Mouse (Mus musculus) bone marrow macrophage, adult 2 months (primary cell): ENCODE results near the gene Rapgef5. TPM values are rescaled to one million over a fixed set of nuclear protein-coding genes. Genes with fewer than 3 reads are reported as not detected.

ENCODE experiments used
- H3K27ac ChIP-seq: 2 replicates; pipeline ENCODE4 v1.5.1; 2012; ENCODE audit warnings: low read depth, low read length; ENCODE audit not compliant: insufficient read depth
- H3K4me1 ChIP-seq: 2 replicates; pipeline ENCODE4 v1.6.1; 2012; ENCODE audit warnings: low read length; ENCODE audit not compliant: control insufficient read depth, insufficient read depth
- H3K4me3 ChIP-seq: 2 replicates; pipeline ENCODE4 v1.5.1; 2012; ENCODE audit warnings: mild to moderate bottlenecking, low read length, moderate library complexity; ENCODE audit not compliant: insufficient read depth
- CTCF ChIP-seq: IDR thresholded peaks from 2 replicates; pipeline ENCODE4 v1.5.1; 2012; ENCODE audit warnings: low read depth, mild to moderate bottlenecking, low read length, moderate library complexity
- POLR2A ChIP-seq: IDR thresholded peaks from 2 replicates; pipeline ENCODE4 v1.6.1; 2012; ENCODE audit warnings: mild to moderate bottlenecking, low read depth, low read length, borderline replicate concordance
- polyA plus RNA-seq: library from polyadenylated mRNA; stranded (reverse); fragments of >200 nt; gene quantifications from 2 replicates; pipeline ENCODE4 v1.2.4, GENCODE M21; 2012; ENCODE audit not compliant: missing spikeins, insufficient read depth, insufficient read length

The Rapgef5 gene
- polyA plus RNA-seq, 1 experiment = 28.7 TPM

GRCm38 (mm10) chr12:117744580-117745483 is 228.6 kb downstream of the Rapgef5 start:
- Histone ChIP-seq H3K4me3 (no peak overlapping the region), H3K27ac (no peak overlapping the region), H3K4me1 (peaks cover 8% of the 10 kb centered on the region)
- no peak for TF ChIP-seq CTCF
- TF ChIP-seq POLR2A = no peak

- Histone ChIP-seq H3K4me1 (peaks cover 8% of the 10 kb centered on the region), H3K27ac (no peak overlapping the region), H3K4me3 (no peak overlapping the region)
- no peak for TF ChIP-seq POLR2A
- no peak for TF ChIP-seq CTCF
These were observed 230.3 kb downstream of the Rapgef5 start for GRCm38 (mm10) chr12:117746611-117747010.

GRCm38 (mm10) chr12:117751045-117751444 is 234.8 kb downstream of the Rapgef5 start:
- TF ChIP-seq POLR2A (no peak), CTCF (no peak)
- Histone ChIP-seq H3K4me3 (no peak overlapping the region), H3K27ac (no peak overlapping the region)

GRCm38 (mm10) chr12:117751520-117752383 is 235.5 kb downstream of the Rapgef5 start:
- Histone ChIP-seq H3K27ac (no peak overlapping the region), H3K4me1 (no peaks in the 10 kb centered on the region), H3K4me3 (no peak overlapping the region)
- TF ChIP-seq CTCF (no peak), POLR2A (no peak)

More at GRCm38 (mm10) chr12:117751045-117751444, 234.8 kb downstream of the Rapgef5 start:
- H3K4me1 ChIP-seq = no peaks in the 10 kb centered on the region

GRCm38 (mm10) chr12:117756010-117756409 is 239.7 kb downstream of the Rapgef5 start:
- H3K4me1 ChIP-seq = no peaks in the 10 kb centered on the region
- H3K4me3 ChIP-seq = no peak overlapping the region
- TF ChIP-seq CTCF (no peak), POLR2A (no peak)
- H3K27ac ChIP-seq = no peak overlapping the region

GRCm38 (mm10) chr12:117760373-117760772 is 244.1 kb downstream of the Rapgef5 start:
- TF ChIP-seq CTCF = no peak
- no peak for TF ChIP-seq POLR2A
- Histone ChIP-seq H3K4me1 (peaks cover 6% of the 10 kb centered on the region), H3K27ac (no peak overlapping the region), H3K4me3 (no peak overlapping the region)

- Histone ChIP-seq H3K4me1 (peaks cover 6% of the 10 kb centered on the region), H3K27ac (no peak overlapping the region), H3K4me3 (no peak overlapping the region)
- no peak for TF ChIP-seq CTCF
- TF ChIP-seq POLR2A = no peak
These were observed 244.6 kb downstream of the Rapgef5 start for GRCm38 (mm10) chr12:117760846-117761245.

GRCm38 (mm10) chr12:117761698-117762097 is 245.4 kb downstream of the Rapgef5 start:
- TF ChIP-seq CTCF (no peak), POLR2A (no peak)
- H3K4me3 ChIP-seq = no peak overlapping the region
- H3K4me1 ChIP-seq = peaks cover 6% of the 10 kb centered on the region
- H3K27ac ChIP-seq = no peak overlapping the region

GRCm38 (mm10) chr12:117763247-117763646 is 247.0 kb downstream of the Rapgef5 start:
- TF ChIP-seq POLR2A (no peak), CTCF (no peak)
- H3K4me3 ChIP-seq = no peak overlapping the region
- peaks cover 6% of the 10 kb centered on the region for H3K4me1 ChIP-seq
- H3K27ac ChIP-seq = no peak overlapping the region; the same call in 1 of the 2 replicates
